Mouse (Mus musculus): ENCODE results near the gene Tmem100.

Tmem100 gene

GRCm38 (mm10) chr11:90013657-90014056, 16.5 kb upstream of the Tmem100 start:
- in situ Hi-C loops (cut with MseI, MboI) = no loop called here

DNA sequence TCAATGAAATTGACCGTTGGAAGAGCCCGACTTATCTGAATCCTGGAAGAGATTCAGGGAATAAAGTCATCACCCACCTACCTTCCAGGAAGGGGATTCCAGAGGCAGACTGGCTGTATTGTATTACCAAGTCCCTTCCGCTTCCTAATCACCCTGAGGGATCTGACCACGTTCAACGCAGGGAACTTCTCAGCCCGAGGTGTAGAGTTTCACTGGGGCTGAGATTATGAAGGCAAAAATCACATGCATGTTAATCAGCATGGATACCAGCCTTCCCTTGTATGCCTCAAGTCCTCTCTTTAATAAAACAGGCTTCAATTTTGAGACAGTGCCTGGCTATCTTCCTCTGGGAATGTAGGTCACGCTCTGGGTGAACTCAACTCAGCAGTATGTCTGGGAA, 14.9 kb upstream of the Tmem100 start:
- in situ Hi-C loops (cut with MseI, MboI) = no loop called here

- in situ Hi-C loops (cut with MseI, MboI) = no loop called here
These were observed 11.0 kb upstream of the Tmem100 start for GRCm38 (mm10) chr11:90019161-90019560.

DNA sequence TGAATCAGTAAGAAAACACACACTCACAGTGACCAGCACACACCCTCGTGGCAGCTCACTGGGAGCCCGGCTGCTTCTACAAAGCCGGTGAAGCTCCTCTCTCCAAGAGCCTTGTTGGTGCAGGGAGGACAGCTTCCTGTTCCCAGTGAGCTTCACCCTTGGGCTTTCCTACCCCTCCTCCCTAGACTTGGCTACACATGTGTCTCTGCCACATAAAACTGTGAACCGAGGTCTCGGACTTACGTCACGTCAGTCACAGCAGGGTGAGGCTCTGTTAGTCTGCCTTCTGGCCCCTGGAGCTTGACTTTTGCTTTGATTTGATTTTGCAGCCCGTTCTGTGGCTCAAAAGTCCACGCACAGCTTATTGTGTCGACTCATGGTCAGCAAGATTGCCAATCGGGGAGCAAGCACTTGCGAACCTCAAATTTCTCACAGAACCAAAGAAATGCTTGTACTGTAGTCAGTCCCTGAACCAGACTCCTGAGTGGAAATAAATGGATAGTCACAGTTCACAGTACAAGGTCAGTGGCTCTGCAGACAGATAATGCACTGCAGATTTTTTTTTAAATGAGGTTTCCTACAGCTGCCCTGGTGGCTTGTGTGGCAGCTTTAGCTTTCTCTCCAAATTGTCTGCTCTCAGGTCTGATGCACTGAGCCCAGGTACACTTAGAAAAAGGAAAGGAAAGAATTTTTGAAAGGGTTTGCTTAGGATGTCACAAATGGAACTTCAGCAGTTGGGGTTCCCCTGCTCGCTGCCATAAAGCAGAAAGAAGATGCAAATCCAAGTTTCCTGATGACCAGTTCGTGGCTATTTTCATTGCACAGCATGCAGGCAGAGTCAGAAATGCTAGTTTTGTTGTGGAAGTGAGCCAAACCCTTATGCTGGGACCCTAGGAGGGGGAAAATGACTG, 4.0 kb upstream of the Tmem100 start:
- in situ Hi-C loops (cut with MseI, MboI) = no loop called here

DNA sequence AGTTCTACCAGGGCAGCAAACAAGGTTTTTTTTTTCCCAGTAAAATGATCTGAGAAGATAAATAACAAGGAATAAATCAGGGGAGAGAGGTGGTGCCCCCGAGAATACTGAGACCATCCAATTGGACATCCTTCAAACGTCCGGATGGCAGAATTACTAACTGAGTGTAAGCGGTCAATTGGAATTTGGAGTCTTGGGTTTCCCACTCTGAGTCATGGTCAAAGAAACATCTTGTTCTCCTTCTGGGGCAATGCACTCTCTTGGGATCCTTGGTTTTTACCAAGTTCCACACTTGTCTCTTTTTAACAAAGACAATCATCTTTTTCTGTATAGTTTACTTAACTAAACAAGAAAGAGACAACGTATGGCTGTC, 3.4 kb upstream of the Tmem100 start:
- in situ Hi-C loops (cut with MseI, MboI) = no loop called here

DNA sequence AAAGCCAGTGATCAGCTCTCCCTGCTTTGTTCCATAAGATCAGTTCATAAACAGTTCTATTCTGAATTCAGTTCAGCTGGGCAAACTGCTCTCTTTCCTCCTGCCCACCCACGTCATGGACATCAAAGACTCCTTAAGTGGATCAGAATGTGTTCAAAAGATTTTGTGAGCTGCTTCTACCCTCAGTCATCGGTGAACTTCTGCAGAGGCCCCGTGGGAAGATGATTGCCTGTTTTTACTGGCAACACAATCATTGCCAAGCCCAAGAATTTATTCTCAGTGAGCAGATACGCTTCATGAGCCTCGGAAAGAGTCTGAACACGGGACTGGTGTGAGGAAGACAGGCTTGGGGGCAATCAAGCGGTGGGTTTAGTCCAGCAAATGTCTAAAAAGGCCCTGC, 2.9 kb upstream of the Tmem100 start:
- in situ Hi-C loops (cut with MseI, MboI) = no loop called here

DNA sequence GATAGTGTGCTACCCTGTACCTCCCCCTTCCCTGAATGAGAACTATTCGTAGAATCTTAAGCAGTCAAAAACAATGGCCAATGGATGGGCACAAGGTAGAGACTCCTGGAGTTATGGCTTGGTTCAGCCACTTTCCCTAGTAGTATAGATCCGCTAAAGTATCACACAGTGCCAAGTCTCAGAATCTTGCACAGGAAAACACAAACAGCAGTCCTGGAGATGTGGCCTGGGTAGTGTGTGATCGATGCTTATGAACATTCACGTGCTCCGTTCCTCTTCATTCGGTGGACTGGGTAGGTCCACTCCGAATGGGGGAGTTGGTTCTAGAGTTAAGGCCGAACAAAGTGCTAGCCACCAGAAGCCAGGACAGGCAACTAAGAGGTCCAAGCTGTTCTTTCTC, 1.4 kb upstream of the Tmem100 start:
- in situ Hi-C loops (cut with MseI, MboI) = no loop called here

- in situ Hi-C loops (cut with MseI, MboI) = no loop called here
These were observed 794 bp upstream of the Tmem100 start for GRCm38 (mm10) chr11:90029354-90029753.

DNA sequence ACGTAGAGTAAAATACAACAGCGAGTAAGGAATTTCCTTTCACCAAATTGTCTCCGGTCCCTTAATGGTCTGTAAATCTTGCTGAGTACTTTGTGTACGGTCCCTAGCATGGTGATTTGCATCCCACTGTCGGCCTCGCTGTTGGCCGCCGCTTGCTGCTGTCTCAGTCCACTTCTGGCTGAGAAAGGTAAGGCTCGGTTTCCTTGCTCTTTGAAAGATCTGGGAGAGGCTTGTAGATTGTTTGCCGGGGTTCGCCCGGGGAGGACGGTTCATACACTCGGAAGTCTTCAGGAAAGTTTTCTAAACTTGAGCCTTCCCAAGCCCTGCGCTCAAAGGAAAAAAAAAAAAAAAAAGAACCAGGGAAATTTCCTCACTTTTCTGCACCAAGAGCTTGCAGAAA, 409 bp downstream of the Tmem100 start:
- in situ Hi-C loops (cut with MseI, MboI) = no loop called here

DNA sequence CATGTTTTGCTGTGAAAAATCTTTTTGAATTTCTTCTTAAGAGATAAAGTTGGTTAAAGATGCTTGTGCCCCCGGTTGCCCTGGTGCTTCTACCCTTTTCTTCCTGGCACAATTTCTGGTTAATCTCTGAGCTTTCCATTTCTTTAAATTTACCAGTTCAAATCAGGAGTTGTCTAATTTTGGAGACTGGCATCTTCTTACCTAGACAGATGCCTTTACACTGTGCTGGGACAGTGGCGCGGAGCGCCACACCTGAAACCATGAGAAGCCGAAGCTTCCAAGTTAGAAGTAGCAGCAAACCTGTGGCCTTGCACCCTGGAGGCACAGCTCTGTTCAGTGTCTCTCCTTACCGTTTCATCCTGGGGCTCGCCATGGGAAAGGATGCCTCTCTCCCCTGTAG, 928 bp downstream of the Tmem100 start:
- in situ Hi-C loops (cut with MseI, MboI) = no loop called here

DNA sequence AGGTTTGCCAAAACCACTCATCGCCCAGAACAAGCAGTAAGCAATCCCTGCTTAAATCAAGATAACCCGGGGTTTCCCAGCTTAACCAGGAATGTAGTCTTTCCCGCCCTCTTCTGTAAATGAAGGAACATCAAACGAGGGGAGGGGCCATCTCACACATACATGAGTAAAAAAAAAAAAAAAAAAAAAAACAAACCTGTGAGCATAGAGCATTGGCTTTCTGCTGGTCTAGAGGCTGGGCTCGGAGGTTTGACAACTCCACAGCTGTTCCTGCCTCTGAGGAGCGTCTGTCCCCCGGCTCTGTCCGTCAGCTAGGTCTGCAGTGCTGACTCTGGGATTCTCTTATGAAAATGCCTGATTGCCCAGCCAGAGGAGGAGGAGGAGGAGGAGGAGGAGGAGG, 2.7 kb downstream of the Tmem100 start:
- in situ Hi-C loops (cut with MseI, MboI) = no loop called here

DNA sequence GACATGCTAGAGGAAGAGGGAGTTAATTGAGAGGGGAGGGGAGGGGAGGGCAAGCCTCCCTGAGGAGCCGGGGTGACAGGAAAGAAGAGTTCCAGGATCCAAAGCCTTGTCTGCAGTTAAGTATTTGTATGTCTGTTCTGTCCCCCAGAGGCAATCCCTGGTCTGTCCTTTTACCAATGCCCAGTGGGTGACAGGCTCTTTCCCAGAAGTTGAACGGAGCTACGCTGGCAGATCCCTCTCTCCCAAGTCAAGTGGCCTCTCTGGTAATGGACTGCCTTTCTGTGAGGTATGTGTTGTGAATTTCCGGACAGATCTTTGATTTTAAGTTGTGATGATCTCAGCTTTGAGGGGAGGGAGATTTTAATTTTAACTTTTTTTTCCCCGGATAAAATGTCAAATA, 3.3 kb downstream of the Tmem100 start:
- in situ Hi-C loops (cut with MseI, MboI) = no loop called here

DNA sequence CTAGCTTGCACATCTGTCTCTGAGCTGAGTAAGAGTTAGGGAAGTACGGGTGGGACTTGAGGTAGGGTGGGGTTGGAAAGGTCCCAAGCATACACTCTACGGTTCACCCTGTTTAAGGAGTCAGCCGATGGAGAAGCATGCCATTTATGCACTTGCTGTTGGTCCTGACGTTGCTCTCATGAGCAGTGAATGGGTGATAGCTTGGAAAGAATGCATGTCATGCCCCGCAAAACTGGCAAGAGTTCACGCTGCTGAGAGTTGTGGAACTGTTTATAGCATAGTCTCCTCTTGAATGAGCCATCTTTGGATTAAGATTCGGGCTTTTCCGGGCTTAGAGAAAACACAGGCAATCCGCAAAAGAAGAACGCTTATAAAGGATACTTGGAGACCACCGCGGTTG, 4.5 kb downstream of the Tmem100 start:
- in situ Hi-C loops (cut with MseI, MboI) = loop anchor here in 1 of 2 experiments (5.0 kb wide), 1 partner anchor 138 kb away; no protein-coding TSS in a partner anchor

DNA sequence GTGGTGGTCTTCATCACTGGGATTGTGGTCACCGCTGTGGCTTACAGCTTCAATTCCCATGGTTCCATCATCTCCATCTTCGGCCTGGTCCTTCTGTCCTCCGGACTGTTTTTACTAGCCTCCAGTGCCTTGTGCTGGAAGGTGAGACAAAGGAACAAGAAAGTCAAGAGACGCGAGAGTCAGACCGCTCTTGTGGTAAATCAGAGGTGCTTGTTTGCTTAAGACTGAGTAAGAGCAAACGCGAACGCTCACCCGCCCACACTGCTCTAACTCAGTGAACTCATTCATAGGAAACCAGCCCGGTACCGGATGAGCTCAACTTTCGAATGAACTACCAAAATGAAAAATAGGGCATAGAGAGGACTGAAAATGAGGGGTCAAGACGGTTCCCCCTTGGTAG, 5.4 kb downstream of the Tmem100 start:
- in situ Hi-C loops (cut with MseI, MboI) = loop anchor here in 1 of 2 experiments (5.0 kb wide), 1 partner anchor 137 kb away; no protein-coding TSS in a partner anchor

DNA sequence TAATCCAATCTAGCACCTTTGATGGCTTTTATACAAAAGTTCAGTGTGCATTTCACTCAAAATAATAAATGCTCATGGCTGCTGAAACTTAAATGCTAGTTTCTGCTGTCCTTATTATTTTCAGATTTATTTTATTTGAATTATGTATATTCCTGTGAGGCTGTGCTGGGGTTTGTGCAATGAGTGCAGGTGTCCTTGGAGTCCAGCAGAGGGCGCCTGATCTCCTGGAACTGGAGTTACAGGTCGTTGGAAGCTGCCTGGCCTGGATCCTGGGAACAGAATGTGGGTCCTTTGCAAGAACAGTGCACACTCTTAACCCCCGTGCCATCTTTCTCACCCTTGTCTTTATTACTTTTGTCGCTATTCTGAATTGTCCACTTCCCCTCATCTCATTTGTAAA, 6.3 kb downstream of the Tmem100 start:
- in situ Hi-C loops (cut with MseI, MboI) = loop anchor here in 1 of 2 experiments (5.0 kb wide), 1 partner anchor 136 kb away; no protein-coding TSS in a partner anchor

DNA sequence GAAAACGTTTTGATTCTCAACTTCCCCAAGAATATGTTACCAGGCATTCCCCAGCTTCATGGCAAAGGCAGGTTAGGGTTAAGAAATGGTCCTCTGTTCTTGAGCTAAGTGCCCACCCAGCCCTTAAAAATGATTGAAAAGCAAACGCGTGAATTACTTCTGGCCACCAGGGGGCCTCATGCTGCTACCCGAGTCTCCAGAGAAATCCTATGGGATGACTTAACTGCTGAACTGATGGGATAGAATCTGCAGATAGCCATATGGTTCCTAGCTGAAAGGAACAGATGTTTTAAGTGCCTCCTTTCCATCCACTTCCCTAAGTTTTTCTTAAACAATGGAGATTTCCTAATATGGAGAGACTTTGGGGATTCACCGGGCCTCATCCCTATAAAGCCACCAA, 7.9 kb downstream of the Tmem100 start:
- in situ Hi-C loops (cut with MseI, MboI) = loop anchor here in 1 of 2 experiments (5.0 kb wide), 1 partner anchor 134 kb away; no protein-coding TSS in a partner anchor

- in situ Hi-C loops (cut with MseI, MboI) = loop anchor here in 1 of 2 experiments (5.0 kb wide), 1 partner anchor 123 kb away; no protein-coding TSS in a partner anchor
These were observed 14.3 kb downstream of the Tmem100 start for GRCm38 (mm10) chr11:90044459-90044858.

DNA sequence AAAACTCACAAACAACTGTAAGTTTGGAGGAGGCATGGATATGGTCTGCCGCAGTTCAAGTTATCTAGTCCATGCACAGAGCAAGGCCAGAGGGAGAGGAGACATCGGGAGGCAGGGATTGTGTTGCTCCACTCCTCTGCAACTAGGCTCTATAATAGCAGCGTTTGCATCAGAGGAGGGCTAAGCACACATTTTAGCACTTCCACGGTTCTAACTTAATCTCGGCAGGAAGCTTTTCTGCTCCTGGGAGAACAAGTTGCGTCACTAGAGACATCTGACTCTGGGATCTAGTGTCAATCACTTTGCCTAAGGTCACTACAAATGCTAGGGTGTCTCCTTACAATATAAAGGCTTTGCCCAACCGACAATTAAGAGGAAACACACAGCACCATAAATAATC, 16.1 kb downstream of the Tmem100 start:
- in situ Hi-C loops (cut with MseI, MboI) = no loop called here

- in situ Hi-C loops (cut with MseI, MboI) = no loop called here
These were observed 17.1 kb downstream of the Tmem100 start for GRCm38 (mm10) chr11:90047271-90047670.

DNA sequence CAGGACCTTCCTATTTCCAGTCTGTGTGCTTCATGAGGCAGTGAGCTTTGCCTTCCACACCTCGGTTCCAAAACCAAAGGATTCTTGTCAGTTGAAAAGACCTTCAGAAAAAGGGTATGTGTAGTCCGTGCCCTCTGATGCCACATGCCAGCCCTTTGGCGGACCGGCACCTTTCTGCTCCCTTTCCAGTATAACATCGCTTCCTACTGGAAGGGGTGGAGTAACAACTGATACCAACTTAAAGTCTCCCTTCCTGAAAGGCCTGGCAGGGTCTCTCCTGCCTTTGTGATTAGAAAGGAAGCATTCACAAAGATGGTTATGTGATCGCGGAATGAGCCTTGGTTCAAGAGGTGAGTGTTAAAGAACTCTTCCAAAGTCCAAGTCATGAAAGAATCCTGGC, 19.9 kb downstream of the Tmem100 start:
- in situ Hi-C loops (cut with MseI, MboI) = no loop called here

DNA sequence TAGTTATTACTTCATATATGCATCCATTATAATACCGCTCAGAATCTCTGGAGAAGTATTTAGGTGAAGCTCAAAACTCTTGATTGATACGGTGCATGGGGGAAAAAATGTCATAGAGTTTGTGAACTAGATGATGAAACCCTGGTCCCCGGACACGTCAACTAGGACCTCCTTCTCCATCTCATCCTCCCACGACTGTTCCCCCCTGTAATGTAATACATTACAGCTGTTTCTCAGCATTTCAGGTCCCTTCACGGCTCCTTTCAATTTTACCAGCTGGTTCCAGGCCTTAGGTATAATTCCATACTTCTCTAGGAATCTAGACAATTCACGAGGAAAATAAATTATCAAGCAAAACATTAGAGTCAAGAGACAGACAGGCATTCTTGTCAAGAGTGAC, 22.6 kb downstream of the Tmem100 start:
- in situ Hi-C loops (cut with MseI, MboI) = no loop called here

- in situ Hi-C loops (cut with MseI, MboI) = no loop called here
These were observed 23.7 kb downstream of the Tmem100 start for GRCm38 (mm10) chr11:90053820-90054219.

GRCm38 (mm10) chr11:90054401-90054800, 24.3 kb downstream of the Tmem100 start:
- in situ Hi-C loops (cut with MseI, MboI) = no loop called here
